Mouse (Mus musculus): Measurements from ENCODE around the gene Stra6. TPM values are rescaled to one million over a fixed set of nuclear protein-coding genes. Genes with fewer than 3 reads are reported as not detected.
A peak's percentile ranks its signal among the peaks of the same experiment; 100 is the strongest.

Gene Stra6
- polyA plus RNA-seq, 1 experiment: 5.7 TPM

GRCm38 (mm10) chr9:58092581-58093269 lies 29.1 kb downstream of the Stra6 start:
- no peak for DNase-seq (ENCODE audit: extremely low spot score in 1 of 2, low spot score in 1 of 2)

- no peak for DNase-seq (ENCODE audit: extremely low spot score in 1 of 2, low spot score in 1 of 2)
Observed at GRCm38 (mm10) chr9:58093776-58094175, 30.2 kb downstream of the Stra6 start.

- DNase-seq (ENCODE audit: extremely low spot score in 1 of 2, low spot score in 1 of 2): no peak
Observed at GRCm38 (mm10) chr9:58095977-58096376, 32.4 kb downstream of the Stra6 start.

- DNase-seq (ENCODE audit: extremely low spot score in 1 of 2, low spot score in 1 of 2): peak in 1 of 2 experiments; percentile 61
Observed at GRCm38 (mm10) chr9:58096629-58097301, 33.2 kb downstream of the Stra6 start.

GRCm38 (mm10) chr9:58099836-58100565 lies 36.4 kb downstream of the Stra6 start:
- no peak for DNase-seq (ENCODE audit: extremely low spot score in 1 of 2, low spot score in 1 of 2)

GRCm38 (mm10) chr9:58102013-58102412 lies 38.4 kb downstream of the Stra6 start:
- peak in 1 of 2 experiments; percentile 68 for DNase-seq (ENCODE audit: extremely low spot score in 1 of 2, low spot score in 1 of 2)

GRCm38 (mm10) chr9:58103647-58104046 lies 40.1 kb downstream of the Stra6 start:
- DNase-seq (ENCODE audit: extremely low spot score in 1 of 2, low spot score in 1 of 2): no peak

- no peak for DNase-seq (ENCODE audit: extremely low spot score in 1 of 2, low spot score in 1 of 2)
Observed at GRCm38 (mm10) chr9:58105595-58106169, 42.1 kb downstream of the Stra6 start.

GRCm38 (mm10) chr9:58107494-58107893 lies 43.9 kb downstream of the Stra6 start:
- DNase-seq (ENCODE audit: extremely low spot score in 1 of 2, low spot score in 1 of 2): no peak

- no peak for DNase-seq (ENCODE audit: extremely low spot score in 1 of 2, low spot score in 1 of 2)
Observed at GRCm38 (mm10) chr9:58110787-58111186, 47.2 kb downstream of the Stra6 start.

GRCm38 (mm10) chr9:58111431-58111830 lies 47.8 kb downstream of the Stra6 start:
- peak; percentile 61 to 89 for DNase-seq (ENCODE audit: extremely low spot score in 1 of 2, low spot score in 1 of 2)

GRCm38 (mm10) chr9:58112321-58112751 lies 48.7 kb downstream of the Stra6 start:
- DNase-seq (ENCODE audit: extremely low spot score in 1 of 2, low spot score in 1 of 2): no peak

- DNase-seq (ENCODE audit: extremely low spot score in 1 of 2, low spot score in 1 of 2): no peak
Observed at GRCm38 (mm10) chr9:58112866-58113278, 49.3 kb downstream of the Stra6 start.

- no peak for DNase-seq (ENCODE audit: extremely low spot score in 1 of 2, low spot score in 1 of 2)
Observed at GRCm38 (mm10) chr9:58113279-58113884, 49.8 kb downstream of the Stra6 start.

GRCm38 (mm10) chr9:58114019-58114418 lies 50.4 kb downstream of the Stra6 start:
- DNase-seq (ENCODE audit: extremely low spot score in 1 of 2, low spot score in 1 of 2): no peak

GRCm38 (mm10) chr9:58115297-58115925 lies 51.8 kb downstream of the Stra6 start:
- DNase-seq (ENCODE audit: extremely low spot score in 1 of 2, low spot score in 1 of 2): no peak

GRCm38 (mm10) chr9:58116024-58116651 lies 52.5 kb downstream of the Stra6 start:
- DNase-seq (ENCODE audit: extremely low spot score in 1 of 2, low spot score in 1 of 2): peak in 1 of 2 experiments; percentile 54

GRCm38 (mm10) chr9:58118671-58119070 lies 55.1 kb downstream of the Stra6 start, which contains the start of gene Ccdc33:
Gene Ccdc33, minus strand, starts transcription at chr9:58118823.
- no peak for DNase-seq (ENCODE audit: extremely low spot score in 1 of 2, low spot score in 1 of 2)

GRCm38 (mm10) chr9:58125085-58125484 lies 61.5 kb downstream of the Stra6 start:
- no peak for DNase-seq (ENCODE audit: extremely low spot score in 1 of 2, low spot score in 1 of 2)

GRCm38 (mm10) chr9:58125811-58126210 lies 62.2 kb downstream of the Stra6 start:
- DNase-seq (ENCODE audit: extremely low spot score in 1 of 2, low spot score in 1 of 2): no peak
